Mouse (Mus musculus) limb, embryonic 13.5 days (tissue): ENCODE data around the gene Atcay. TPM values are rescaled to one million over a fixed set of nuclear protein-coding genes. Genes with fewer than 3 reads are reported as not detected.
A peak's percentile ranks its signal among the peaks of the same experiment; 100 is the strongest.

Experiments
- microRNA-seq: library from miRNA; unstranded; fragments of <30 nt; microRNA quantifications from one replicate; pipeline ENCODE4, GENCODE M21; 2016
- polyA plus RNA-seq: library from polyadenylated mRNA; unstranded; fragments of >200 nt; fragmentation: Nextera tagmentation; extraction: Ambion mirVana; gene quantifications from 2 replicates; pipeline ENCODE4 v1.2.1, GENCODE M21; 2015

Gene Atcay
- polyA plus RNA-seq, 1 experiment from 2014 or later, result 0.20 TPM

Small RNA genes within 50 kb of the gene (microRNA-seq; reads per million reads assigned to microRNA genes)
- 8.5 reads per million, percentile 25 among the genes with 10 or more reads in this experiment for gene Mir3057

Other genes with a start within 250 kb of the Atcay start
- 7.4 and 9.0 TPM in 2 replicates for gene Gng7, start 215.9 kb downstream of the Atcay start, polyA plus RNA-seq
- 0.15 and 0.33 TPM in 2 replicates for gene Diras1, start 205.2 kb downstream of the Atcay start, polyA plus RNA-seq
- 19.2 and 20.0 TPM in 2 replicates for gene Slc39a3, start 193.4 kb downstream of the Atcay start, polyA plus RNA-seq
- gene Sgta, start 170.7 kb downstream of the Atcay start, polyA plus RNA-seq, result 227 and 231 TPM in 2 replicates
- gene Thop1, start 160.8 kb downstream of the Atcay start, polyA plus RNA-seq, result 58.4 and 62.0 TPM in 2 replicates
- gene Creb3l3, start 132.0 kb downstream of the Atcay start, polyA plus RNA-seq, result 0.18 and 0.60 TPM in 2 replicates
- gene Map2k2, start 124.9 kb downstream of the Atcay start, polyA plus RNA-seq, result 192 and 197 TPM in 2 replicates
- 22.5 and 22.6 TPM in 2 replicates for gene Zbtb7a, start 95.6 kb downstream of the Atcay start, polyA plus RNA-seq
- 62.2 and 62.3 TPM in 2 replicates for gene Pias4, start 62.9 kb downstream of the Atcay start, polyA plus RNA-seq
- gene Eef2, start 54.2 kb downstream of the Atcay start, polyA plus RNA-seq, result 577 and 592 TPM in 2 replicates
- gene Dapk3, start 47.8 kb downstream of the Atcay start, polyA plus RNA-seq, result 53.4 and 53.7 TPM in 2 replicates
- not detected in 2 replicates for gene 4930442H23Rik, start 47.0 kb downstream of the Atcay start, polyA plus RNA-seq
- gene Nmrk2, start 28.8 kb downstream of the Atcay start, polyA plus RNA-seq, result 0.18 and 0.26 TPM in 2 replicates
- gene Zfr2, start 2.3 kb upstream of the Atcay start, polyA plus RNA-seq, result 11.5 and 11.6 TPM in 2 replicates
- 4.7 and 5.4 TPM in 2 replicates for gene Matk, start 22.1 kb upstream of the Atcay start, polyA plus RNA-seq
- gene Mrpl54, start 36.1 kb upstream of the Atcay start, polyA plus RNA-seq, result 206 and 213 TPM in 2 replicates
- 63.3 and 63.5 TPM in 2 replicates for gene Apba3, start 36.1 kb upstream of the Atcay start, polyA plus RNA-seq
- gene Tjp3, start 60.7 kb upstream of the Atcay start, polyA plus RNA-seq, result 2.6 and 2.9 TPM in 2 replicates
- gene Pip5k1c, start 62.1 kb upstream of the Atcay start, polyA plus RNA-seq, result 51.5 and 58.5 TPM in 2 replicates
- 41.8 and 42.3 TPM in 2 replicates for gene Cactin, start 90.3 kb upstream of the Atcay start, polyA plus RNA-seq
- 5.2 and 7.8 TPM in 2 replicates for gene Tbxa2r, start 97.9 kb upstream of the Atcay start, polyA plus RNA-seq
- gene Gipc3, start 112.4 kb upstream of the Atcay start, polyA plus RNA-seq, result 0.06 TPM in 1 of 2 replicates, not detected in the other
- 106 and 109 TPM in 2 replicates for gene Hmg20b, start 119.6 kb upstream of the Atcay start, polyA plus RNA-seq
- 12.2 and 13.6 TPM in 2 replicates for gene Mfsd12, start 126.7 kb upstream of the Atcay start, polyA plus RNA-seq
- 0.97 and 1.0 TPM in 2 replicates for gene 4930404N11Rik, start 135.0 kb upstream of the Atcay start, polyA plus RNA-seq
- 111 and 112 TPM in 2 replicates for gene Fzr1, start 147.7 kb upstream of the Atcay start, polyA plus RNA-seq
- gene Dohh, start 153.6 kb upstream of the Atcay start, polyA plus RNA-seq, result 72.7 and 79.4 TPM in 2 replicates
- 3.3 and 4.0 TPM in 2 replicates for gene Gm48551, start 153.6 kb upstream of the Atcay start, polyA plus RNA-seq
- gene Gm48552, start 158.2 kb upstream of the Atcay start, polyA plus RNA-seq, result 1.7 and 1.9 TPM in 2 replicates
- 4.2 and 4.7 TPM in 2 replicates for gene Smim24, start 162.2 kb upstream of the Atcay start, polyA plus RNA-seq
- gene Nfic, start 224.8 kb upstream of the Atcay start, polyA plus RNA-seq, result 77.2 and 82.8 TPM in 2 replicates